Mouse (Mus musculus): ENCODE measurements at regions not wholly inside any gene's neighbourhood (a gene's known extent, or its start where the extent isn't known, plus 50 kb on each side); places are given as distances from the start of the nearest gene placed in this dataset.
"Not testable (repeated sequence)": the region's sequence is repeated elsewhere in the genome, so short reads cannot be mapped to it uniquely, and the experiment has no call there.

DNA sequence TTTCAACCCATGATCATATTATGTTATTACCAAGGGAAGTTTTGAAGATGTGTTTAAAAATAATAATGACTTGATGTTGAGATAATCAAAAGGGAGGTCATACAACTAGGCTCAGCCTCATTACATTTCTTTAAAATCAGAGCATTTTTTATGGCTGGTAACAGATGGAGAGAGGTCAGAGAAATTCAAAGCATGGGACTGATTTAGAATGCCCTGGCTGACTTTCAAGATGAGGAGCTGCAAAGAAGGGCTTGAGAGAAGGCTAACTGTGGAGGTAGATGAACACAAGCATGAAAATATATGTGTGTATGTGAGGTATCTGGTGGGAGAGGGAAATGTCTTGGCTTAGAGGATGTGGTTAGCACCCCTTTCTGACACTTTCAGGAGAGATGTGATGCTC, 502.6 kb upstream of the Gdi2 start:
- DNase-seq (ENCODE audit: low read depth) = not testable (repeated sequence)

DNA sequence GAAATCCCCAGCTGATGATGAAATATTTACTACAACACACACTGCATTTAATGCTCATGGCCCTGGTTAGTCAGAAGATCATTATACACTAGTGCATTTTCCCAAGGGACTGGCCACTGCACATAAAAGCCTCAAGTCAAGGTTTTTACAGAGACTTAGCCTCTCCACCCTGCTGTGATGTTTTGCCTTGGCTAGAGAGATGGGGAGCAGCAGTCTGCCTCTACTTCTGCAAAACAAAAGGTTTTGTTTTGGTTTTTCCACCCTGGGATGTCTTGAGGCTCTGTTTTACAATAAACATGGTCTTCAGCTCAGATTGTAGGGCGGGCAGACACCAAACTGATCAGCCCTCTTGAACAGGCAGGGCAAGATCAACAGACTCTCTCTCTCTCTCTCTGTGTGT, 500.9 kb upstream of the Gdi2 start:
- peak; percentile 36 for DNase-seq (ENCODE audit: low read depth)

DNA sequence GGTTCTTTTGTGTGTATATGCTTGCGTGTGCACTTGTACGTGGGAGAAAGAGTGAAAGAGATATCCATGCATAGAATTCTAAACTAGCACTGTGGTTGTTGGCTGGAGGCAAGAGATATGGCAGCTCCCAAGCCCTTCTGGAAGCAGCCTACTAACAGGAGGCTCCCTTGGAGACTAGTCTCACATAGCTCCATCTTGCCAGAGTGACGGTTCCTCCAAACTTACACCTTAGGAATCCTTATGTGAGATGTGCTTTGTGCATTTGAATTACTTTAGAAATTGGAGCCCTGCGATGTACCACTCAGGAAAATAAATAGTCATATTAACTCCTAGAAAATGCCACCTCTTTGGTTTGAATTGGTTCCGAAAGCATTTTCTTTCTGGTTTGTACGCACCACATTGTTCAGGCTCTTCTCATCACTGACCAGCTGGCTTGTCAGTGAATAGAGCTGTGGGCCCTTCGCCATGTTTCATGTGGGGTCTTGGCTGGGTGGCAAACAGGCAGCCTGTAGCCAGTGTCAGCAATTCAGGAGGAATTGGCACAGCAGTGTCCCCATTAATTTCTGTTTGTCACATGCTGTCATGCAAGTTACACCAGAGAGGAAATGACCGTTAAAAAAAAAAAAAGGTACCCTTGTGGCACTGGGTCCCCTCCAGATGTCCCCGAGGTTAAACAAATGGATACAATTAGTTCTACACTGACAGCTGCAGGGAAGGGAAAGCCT, 491.3 kb upstream of the Gdi2 start:
- not testable (repeated sequence) for DNase-seq (ENCODE audit: low read depth)

DNA sequence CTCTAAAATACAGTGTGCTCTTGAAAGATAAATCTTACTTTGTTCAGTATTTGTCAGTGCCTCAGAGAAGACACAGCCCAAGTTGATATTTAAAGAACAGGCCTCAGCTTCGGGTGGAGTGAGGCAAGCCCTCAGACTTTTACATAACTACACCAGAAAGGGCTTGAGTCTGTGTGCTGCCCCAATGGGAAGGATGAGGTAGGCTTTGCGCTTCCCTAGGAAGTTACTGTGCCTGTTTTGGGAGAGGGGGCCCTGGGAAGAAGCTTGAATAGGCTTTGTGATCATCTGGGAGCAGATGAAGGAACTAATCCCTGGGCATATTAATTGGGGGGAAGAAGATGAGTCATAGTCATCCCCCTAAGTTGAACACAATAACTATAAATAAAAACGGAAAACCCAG, 454.4 kb upstream of the Gdi2 start:
- not testable (repeated sequence) for DNase-seq (ENCODE audit: low read depth)

DNA sequence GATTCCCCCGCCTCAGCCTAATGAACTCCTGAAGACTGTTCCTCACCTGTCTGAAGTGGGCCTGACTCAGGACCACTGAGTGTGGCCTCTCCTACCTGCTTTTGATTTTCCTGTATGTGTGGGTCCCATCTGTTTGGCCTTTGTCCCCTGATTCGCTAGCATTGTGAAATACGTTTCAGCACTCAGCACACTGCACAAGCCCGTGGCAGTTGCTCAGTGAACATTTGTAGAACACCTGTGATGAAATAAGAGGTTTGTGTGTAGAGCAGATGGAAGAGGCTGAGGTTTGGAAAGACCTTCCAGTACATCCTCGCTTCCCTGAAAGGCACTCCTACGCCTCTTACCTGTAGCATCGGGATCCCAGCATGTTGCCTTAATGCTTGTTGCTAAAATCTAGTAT, 447.9 kb upstream of the Gdi2 start:
- DNase-seq (ENCODE audit: low read depth) = not testable (repeated sequence)

DNA sequence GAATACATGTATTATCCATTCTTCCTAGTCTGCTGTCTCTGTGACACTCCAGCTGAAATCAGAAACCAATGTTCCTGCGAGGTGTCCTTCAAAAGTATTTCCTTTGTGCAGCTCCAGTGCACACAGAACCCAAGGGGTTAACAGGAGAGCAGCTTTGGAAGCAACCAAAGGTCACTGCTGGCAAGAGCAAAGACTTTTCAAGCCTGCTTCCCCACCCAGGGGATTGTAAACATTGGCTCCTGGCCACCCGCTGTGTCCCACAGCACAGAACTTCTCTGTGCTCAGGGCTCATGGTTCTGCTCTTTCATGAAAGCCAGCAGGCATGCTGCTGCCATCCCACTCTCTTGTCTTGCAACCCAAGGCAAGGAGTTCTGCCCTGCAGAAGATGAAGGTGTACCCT, 431.3 kb upstream of the Gdi2 start:
- DNase-seq (ENCODE audit: low read depth) = not testable (repeated sequence)

DNA sequence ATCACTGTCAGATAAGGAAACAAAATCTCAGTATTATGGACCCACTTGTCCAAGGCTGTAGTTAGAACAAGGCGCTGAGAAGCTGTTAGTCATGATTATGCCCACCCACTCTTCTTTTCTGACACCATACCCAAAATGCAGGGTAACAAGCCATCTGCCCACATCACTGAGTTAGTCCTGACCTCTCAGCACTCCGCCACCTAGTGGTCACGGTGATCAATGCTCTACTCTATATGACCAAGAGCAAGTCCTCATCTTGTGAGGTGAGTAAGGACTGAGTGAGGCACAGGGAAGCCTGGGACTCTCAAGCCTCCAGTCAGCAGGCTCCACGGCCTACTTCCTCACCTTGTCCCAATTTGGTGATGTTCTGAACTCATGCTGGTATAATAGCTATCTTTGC, 409.7 kb upstream of the Gdi2 start:
- not testable (repeated sequence) for DNase-seq (ENCODE audit: low read depth)

DNA sequence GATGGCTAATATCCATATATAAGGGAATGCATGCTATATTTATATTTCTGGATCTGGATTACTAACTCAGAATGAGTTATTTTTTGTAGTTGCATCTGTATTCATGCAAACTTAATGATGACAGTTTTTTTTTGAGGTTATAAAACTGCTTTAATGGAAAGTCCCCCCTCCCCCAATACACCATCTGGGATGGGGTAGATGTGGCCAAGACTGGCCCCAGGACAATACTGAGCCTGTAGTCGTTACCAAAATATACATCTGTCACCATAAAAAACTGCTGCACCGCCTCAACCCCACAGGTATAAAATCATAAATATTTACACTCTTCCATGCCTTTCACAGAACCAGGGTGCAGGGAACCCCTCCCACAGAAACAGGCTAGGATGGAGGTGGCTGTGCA, 400.6 kb upstream of the Gdi2 start:
- DNase-seq (ENCODE audit: low read depth) = not testable (repeated sequence)

DNA sequence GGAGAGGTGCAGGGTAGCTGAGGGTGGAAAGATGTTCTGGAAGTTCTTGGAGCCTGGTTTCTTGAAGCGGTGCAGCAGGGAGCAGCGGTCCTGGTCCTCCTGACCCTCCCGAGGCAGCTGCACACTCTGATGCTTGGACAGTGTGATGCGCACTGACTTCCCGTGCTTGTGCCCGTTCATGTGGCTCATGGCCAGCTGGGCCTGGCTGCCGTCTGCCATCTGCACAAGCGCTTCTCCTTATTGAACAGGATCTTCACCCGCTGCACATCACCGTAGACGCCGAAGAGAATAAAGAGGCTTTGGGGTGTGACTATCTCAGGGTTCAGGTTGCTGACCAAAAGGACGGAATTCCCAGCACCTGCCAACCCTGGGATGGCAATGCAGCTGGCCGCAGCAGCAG, 399.2 kb upstream of the Gdi2 start:
- DNase-seq (ENCODE audit: low read depth) = no peak

DNA sequence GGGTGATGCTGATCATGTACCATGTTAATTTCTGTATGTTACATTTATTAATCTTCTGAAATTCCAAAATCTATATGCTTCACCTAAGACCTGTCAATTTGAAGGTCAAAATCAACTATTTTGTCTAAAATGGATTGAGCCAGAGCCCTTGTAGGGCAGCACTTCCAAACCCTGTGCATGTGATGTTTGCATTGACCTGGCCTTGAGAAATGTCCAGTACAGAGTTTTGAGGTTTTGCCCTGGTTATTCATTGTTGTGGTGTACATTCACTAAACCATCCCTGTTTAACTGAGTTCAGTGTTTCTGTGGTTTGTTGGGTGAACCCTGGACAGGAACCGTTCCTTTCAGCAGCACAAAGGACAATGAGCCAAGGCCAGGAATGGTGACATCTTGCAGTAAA, 392.4 kb upstream of the Gdi2 start:
- not testable (repeated sequence) for DNase-seq (ENCODE audit: low read depth)
